Mouse (Mus musculus): Measurements from ENCODE around the gene Prkn. TPM values are rescaled to one million over a fixed set of nuclear protein-coding genes. Genes with fewer than 3 reads are reported as not detected.
A peak's percentile ranks its signal among the peaks of the same experiment; 100 is the strongest.

The Prkn gene
- total RNA-seq, 2 experiments from 2014 or later = 8.7 to 10.8 TPM

GRCm38 (mm10) chr17:11656878-11657277 is 816.7 kb downstream of the Prkn start:
- no peak for DNase-seq

- no peak for DNase-seq
Measured at GRCm38 (mm10) chr17:11661898-11662297, 821.7 kb downstream of the Prkn start.

GRCm38 (mm10) chr17:11663437-11663836 is 823.3 kb downstream of the Prkn start:
- DNase-seq = no peak

- DNase-seq = no peak
Measured at GRCm38 (mm10) chr17:11664610-11665345, 824.6 kb downstream of the Prkn start.

GRCm38 (mm10) chr17:11679716-11680115 is 839.5 kb downstream of the Prkn start:
- DNase-seq = no peak

GRCm38 (mm10) chr17:11680456-11680855 is 840.3 kb downstream of the Prkn start:
- no peak for DNase-seq

DNA sequence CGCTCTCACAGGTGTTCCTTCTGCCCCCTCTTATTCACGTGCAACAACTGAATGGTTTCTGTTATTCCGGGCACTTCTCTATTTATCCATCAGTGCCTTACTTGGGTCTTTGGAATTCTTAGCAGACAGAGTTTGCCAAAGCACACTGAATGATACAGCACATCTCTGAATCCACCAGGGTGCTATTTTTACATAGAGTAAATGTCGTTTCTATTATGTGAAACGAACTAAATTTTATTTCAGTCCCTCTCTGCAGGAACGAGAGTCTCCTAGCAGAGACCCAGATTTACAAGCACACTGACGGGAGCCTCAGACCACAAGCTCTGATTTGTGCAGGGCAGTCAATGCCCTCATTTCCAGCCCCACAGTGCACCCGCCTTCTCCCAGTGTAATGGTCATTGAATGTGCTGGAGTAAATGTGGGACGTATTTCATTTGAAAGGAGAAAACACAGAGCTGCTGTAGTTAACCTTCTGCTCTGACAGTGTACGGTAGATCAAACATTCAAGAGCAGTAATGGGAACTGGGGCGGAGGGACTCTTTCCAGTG is 841.7 kb downstream of the Prkn start:
- no peak for DNase-seq

DNA sequence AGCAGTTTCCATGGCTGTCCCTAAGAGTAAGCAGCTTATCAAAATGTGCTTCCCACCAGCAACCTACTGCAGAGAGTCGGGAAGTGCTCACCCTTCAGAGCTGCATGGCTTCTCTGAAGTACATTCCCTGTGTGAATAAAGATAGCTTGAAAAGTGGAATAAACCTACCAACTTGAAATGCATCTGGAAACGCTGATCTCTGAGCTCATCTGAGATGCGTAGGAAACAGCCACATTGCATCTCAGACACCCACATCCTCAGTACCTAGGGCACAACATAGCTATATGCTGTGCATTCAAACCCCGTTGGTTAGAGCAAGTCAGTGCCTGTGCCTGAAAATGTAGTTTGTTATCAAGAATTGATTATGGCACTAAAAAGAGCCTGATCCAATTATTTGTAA is 864.8 kb downstream of the Prkn start:
- DNase-seq = no peak

DNA sequence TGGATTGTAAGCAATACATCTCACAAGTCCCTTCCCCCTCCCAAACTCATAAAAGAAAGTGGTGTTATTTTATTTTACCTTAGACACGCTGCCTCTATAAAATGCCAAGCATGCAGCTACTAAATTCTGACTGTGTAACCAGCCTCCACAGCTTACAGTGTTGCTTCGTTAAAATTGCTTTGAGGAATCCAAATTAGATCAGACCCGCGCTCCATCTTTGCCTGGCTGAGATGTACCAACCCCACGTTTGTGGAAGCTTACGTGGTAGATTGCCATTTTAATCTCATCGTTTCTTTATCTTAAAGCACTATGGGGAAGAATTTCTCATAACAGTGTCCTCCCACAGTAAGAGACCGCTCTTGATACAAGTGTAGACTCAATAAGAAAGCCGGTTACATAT is 865.6 kb downstream of the Prkn start:
- no peak for DNase-seq

GRCm38 (mm10) chr17:11712066-11712465 is 871.9 kb downstream of the Prkn start:
- peak; percentile 4 for DNase-seq

DNA sequence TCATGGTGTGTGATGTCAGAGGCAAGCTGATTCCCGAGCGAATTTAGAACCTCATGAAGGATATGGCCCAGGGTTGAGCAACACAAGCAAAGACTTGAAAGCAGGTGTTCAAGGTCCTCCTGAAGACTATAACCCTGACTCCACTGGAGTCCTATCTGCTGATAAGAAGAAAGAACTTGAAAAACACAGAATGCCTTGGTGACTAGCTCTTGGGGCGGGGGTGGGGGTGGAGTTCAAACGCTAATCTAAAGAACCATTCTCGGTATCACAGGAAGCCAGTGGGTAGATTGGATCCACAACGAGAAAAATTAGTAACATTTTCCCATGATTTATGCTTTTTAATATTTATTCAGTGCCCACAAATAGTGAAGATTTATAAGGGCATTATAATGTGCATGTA is 879.6 kb downstream of the Prkn start:
- no peak for DNase-seq

DNA sequence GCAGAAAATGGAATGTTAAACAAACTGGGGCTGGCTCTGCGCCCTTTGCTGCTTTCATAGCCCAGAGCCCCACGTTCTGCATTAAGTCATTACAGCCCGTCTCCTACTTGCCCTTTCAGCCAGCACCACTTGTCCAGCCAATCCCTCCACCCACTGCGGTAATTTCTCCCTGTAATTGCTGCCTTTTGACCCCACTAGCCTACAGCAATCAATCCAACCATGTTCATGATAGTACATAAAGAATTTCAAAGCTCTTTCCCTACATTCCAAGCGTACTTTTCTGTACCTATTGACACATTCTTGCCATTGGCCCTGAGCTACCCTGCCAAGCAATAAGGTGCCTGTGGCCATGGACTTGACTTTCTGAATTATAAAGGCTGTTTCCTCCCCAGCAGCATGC is 881.7 kb downstream of the Prkn start:
- no peak for DNase-seq

DNA sequence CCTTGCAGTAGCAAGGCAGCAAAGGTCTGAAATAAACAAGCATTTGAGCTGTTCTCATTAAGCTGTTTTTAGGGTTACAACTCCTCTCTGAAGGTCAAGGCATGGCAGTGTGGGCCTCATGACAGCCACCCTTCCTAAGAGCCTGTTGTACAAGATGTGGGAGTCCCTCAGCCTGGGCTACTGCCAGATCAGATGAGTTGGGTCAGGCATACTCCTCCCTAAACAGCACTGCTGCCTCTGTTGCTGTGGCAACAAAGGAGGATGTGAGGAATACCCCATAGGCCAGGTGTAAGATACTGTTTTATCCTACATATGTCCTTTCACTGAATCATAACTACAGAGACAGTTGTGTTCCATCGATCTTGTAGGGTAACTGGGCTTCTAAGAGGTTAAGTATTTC is 882.3 kb downstream of the Prkn start:
- no peak for DNase-seq

GRCm38 (mm10) chr17:11724135-11724534 is 884.0 kb downstream of the Prkn start:
- no peak for DNase-seq

- no peak for DNase-seq
Measured at GRCm38 (mm10) chr17:11727101-11727500, 886.9 kb downstream of the Prkn start.

GRCm38 (mm10) chr17:11728294-11728693 is 888.1 kb downstream of the Prkn start:
- DNase-seq = no peak

DNA sequence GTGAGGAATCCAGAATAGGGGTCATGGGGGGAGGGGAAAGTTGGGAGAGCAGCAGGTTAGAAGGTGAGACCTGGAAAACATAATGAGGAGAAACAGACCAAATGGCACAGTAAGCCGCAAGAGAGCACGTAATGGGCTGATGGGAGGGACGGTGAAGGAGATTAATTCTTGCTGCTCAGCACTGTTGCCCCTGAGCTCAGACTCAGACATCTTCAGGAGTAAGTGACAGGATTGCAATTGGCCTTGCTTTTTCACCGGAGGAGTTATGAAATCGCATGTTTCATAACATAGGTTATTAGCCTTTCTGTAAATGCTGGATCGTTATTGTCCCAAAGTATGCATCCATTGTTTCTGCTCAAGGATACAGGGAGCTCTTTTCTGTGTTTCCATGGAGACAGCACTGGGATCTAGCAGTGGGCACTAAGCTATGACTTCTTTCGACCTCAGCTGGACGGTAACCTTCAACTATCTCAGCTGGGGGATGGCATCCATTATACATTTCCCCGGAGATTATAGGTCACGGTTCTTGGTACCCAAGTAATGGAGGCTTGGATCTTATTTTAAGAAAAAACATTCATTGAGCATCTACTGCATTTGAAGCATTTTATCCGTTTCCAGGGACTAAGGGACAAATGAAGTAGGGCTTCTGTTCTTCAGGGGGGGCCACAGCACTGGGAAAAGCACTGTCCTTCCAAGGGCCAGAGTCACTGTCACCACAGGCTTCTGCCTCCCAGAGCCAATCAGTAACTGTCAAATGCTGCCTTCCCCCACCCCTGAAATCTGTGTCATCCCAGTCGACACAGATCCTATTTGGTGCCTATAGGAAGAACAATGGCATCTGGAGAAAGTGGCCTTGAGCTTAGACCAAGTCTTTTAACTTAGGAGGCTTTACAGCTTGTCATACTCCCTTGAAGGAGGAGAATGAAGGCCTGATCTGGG is 890.7 kb downstream of the Prkn start:
- no peak for DNase-seq

- DNase-seq = no peak
Measured at GRCm38 (mm10) chr17:11735158-11735877, 895.1 kb downstream of the Prkn start.

- no peak for DNase-seq
Measured at GRCm38 (mm10) chr17:11736531-11736930, 896.3 kb downstream of the Prkn start.

DNA sequence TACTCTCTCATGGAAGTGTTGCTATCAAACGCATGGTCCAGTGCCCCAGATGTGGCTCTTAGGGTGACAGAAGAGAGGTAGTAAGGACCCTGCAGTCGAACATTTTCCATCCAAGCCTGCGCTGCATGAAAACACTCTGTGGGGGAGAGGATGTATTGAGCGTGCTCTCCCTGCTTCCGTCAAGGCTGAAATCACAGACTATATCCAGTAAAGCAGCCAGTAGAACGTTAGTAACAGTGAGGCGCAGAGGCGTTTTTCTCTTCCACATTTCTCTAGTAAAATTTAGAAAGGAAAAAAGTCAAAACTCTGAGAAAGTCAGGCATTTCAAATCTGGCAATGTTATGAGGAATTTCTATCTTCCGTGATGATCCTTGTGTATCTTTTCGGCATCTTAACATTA is 897.7 kb downstream of the Prkn start:
- no peak for DNase-seq

- no peak for DNase-seq
Measured at GRCm38 (mm10) chr17:11740716-11741115, 900.5 kb downstream of the Prkn start.

DNA sequence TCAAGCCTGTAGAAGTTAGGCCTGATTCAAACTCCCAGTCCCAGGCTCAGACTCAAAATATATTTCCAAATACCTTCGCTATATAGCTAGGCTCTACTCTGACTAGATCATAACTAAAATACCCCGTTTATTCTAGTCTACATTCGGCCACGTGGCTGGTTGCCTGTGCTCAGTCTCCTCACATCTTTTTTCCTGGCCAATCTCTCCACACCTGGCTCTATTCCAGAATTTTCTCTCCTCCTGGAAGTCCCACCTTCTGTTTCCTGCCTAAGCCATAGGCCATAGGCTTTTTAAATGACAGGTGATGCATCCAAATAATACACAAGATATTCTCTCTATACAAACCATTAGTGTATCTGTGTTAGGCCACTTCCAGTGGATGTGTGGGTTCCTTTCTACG is 901.0 kb downstream of the Prkn start:
- DNase-seq = no peak

DNA sequence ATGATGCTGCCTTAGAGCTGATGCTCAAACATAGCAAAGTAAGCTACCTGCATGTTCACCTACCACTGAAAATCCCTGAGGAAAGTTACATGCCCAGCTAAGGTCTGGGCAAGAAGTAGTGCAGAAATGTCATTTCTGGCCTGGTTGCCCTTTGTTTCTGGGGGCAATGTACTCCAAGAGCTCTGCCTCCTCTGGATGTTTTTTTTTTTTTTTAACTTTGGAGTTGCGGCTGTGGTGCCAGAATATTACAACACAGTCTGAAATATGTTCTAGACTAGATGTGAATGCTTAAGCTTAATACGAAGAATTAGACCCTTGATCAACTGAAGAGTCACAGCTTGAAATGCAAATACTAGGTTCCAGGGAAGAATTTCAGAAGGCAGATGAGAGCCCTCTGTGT is 911.1 kb downstream of the Prkn start:
- no peak for DNase-seq

Measured in adrenal gland, postnatal 10 days (tissue).